ENCODE assay signal across 9 mouse cellular contexts in genomic region chr5:136755696-136756095, GRCm38 (mm10).
A peak's percentile ranks its signal among the peaks of the same experiment; 100 is the strongest.
DNase-seq lines count a peak whose midpoint lies in the region; ATAC-seq and TF ChIP-seq lines count a peak whose summit lies in the region.
"Had no signal": no experiment of that assay in that cellular context is flagged by ENCODE, and none has a peak within 500 bp of the region (broad histone marks: within the 10 kb centered on the region; RNA-seq: fewer than 3 reads in every experiment).

No protein-coding gene starts in this region.

- TF ChIP-seq POLR2A in embryonic fibroblast, embryonic 13.5 days (IDR thresholded peaks at IDR 0.05; ENCODE audit: low read depth, low read length) = no peak

- H3K9ac ChIP-seq in forebrain, embryonic 11.5 days (ENCODE audit: low read length) = no peak overlapping the region
- H3K9ac ChIP-seq in forebrain, embryonic 13.5 days = no peak overlapping the region
- H3K9ac ChIP-seq: liver, embryonic 15.5 days had no signal

- H3K9me3 ChIP-seq in forebrain, embryonic 11.5 days (ENCODE audit: control insufficient read depth, low read length) = no peaks in the 10 kb centered on the region
- no peaks in the 10 kb centered on the region for H3K9me3 ChIP-seq in forebrain, embryonic 13.5 days (replicated peaks)
- H3K9me3 ChIP-seq: liver, embryonic 15.5 days had no signal

- peak; percentile 81 for DNase-seq in forebrain, embryonic 11.5 days (ENCODE audit: low spot score)
- peak; percentile 55 for DNase-seq in A20 (ENCODE audit: low read depth, low spot score)
- DNase-seq in adrenal gland, postnatal 4 days (ENCODE audit: low spot score in 2 of 2) = peak; percentile 42 to 59
- DNase-seq in large intestine, adult 2 months (ENCODE audit: low read depth, low spot score) = peak; percentile 21
- peak; percentile 72 for DNase-seq in lung, postnatal 10 days
- peak; percentile 38 to 71 for DNase-seq in spleen, postnatal 10 days (ENCODE audit: low spot score in 2 of 2)

- H3K4me1 ChIP-seq in forebrain, embryonic 11.5 days (replicated peaks; ENCODE audit: control insufficient read depth, insufficient read depth, low read length) = no peaks in the 10 kb centered on the region
- no peaks in the 10 kb centered on the region for H3K4me1 ChIP-seq in forebrain, embryonic 13.5 days
- H3K4me1 ChIP-seq in embryonic fibroblast, embryonic 13.5 days (ENCODE audit: control insufficient read depth, insufficient read depth, low read length) = no peaks in the 10 kb centered on the region
- H3K4me1 ChIP-seq: liver, embryonic 15.5 days had no signal

- H3K27ac ChIP-seq in forebrain, embryonic 11.5 days (ENCODE audit: low read depth, low read length) = no peak overlapping the region
- no peak overlapping the region for H3K27ac ChIP-seq in forebrain, embryonic 13.5 days
- no peak overlapping the region for H3K27ac ChIP-seq in embryonic fibroblast, embryonic 13.5 days (ENCODE audit: insufficient read depth, low read length)
- H3K27ac ChIP-seq: liver, embryonic 15.5 days had no signal

- H3K27me3 ChIP-seq in forebrain, embryonic 11.5 days (ENCODE audit: control insufficient read depth, insufficient read depth, low read length) = no peaks in the 10 kb centered on the region
- no peaks in the 10 kb centered on the region for H3K27me3 ChIP-seq in forebrain, embryonic 13.5 days
- H3K27me3 ChIP-seq: liver, embryonic 15.5 days had no signal

- H3K36me3 ChIP-seq in forebrain, embryonic 11.5 days (ENCODE audit: control insufficient read depth, insufficient read depth, low read length) = no peaks in the 10 kb centered on the region
- no peaks in the 10 kb centered on the region for H3K36me3 ChIP-seq in forebrain, embryonic 13.5 days (ENCODE audit: poor library complexity, severe bottlenecking)
- H3K36me3 ChIP-seq: liver, embryonic 15.5 days had no signal

- no peak overlapping the region for H3K4me2 ChIP-seq in forebrain, embryonic 11.5 days (ENCODE audit: low read depth, low read length, severe bottlenecking)
- H3K4me2 ChIP-seq in forebrain, embryonic 13.5 days = no peak overlapping the region
- H3K4me2 ChIP-seq: liver, embryonic 15.5 days had no signal

- 1% methylated on average over 3 of the region's 3 CpGs for WGBS in forebrain, embryonic 11.5 days
- WGBS in forebrain, embryonic 13.5 days = 2% methylated on average over 3 of the region's 3 CpGs
- WGBS in large intestine, adult 2 months = 4% methylated on average over 3 of the region's 3 CpGs

- ATAC-seq in forebrain, embryonic 11.5 days (replicated peaks; ENCODE audit: low FRiP score) = no peak
- no peak for ATAC-seq in forebrain, embryonic 13.5 days

- peak; percentile 86 for TF ChIP-seq CTCF in embryonic fibroblast, embryonic 13.5 days (IDR thresholded peaks at IDR 0.05; ENCODE audit: borderline replicate concordance, insufficient read depth, low read length)

- H3K4me3 ChIP-seq in forebrain, embryonic 11.5 days (ENCODE audit: low read depth, low read length) = no peak overlapping the region
- no peak overlapping the region for H3K4me3 ChIP-seq in forebrain, embryonic 13.5 days
- no peak overlapping the region for H3K4me3 ChIP-seq in embryonic fibroblast, embryonic 13.5 days (ENCODE audit: insufficient read depth, low read length)
- H3K4me3 ChIP-seq: liver, embryonic 15.5 days had no signal

Comparison
In these comparisons a context has a peak if more than half of its experiments do, and no peak if none do; other contexts are left out.
1. DNase-seq: peak in every context shown above with its lines; median percentile 81 in forebrain, embryonic 11.5 days; 72 in lung, postnatal 10 days; 55 in A20; 54 in spleen, postnatal 10 days; 50 in adrenal gland, postnatal 4 days; 21 in large intestine, adult 2 months.